Mouse (Mus musculus) limb, embryonic 10.5 days (tissue): ENCODE results near the gene Fut8. TPM values are rescaled to one million over a fixed set of nuclear protein-coding genes. Genes with fewer than 3 reads are reported as not detected.

Experiments
- DNase-seq: peaks from one replicate; pipeline ENCODE4 v3.0.0-alpha.2; 2017; ENCODE audit warnings: low spot score
- H3K27ac ChIP-seq: fragments of 300-500 bp; sonication (generic); 2 replicates; pipeline ENCODE4 v1.5.1; 2016; ENCODE audit warnings: mild to moderate bottlenecking
- H3K27me3 ChIP-seq: fragments of 300-500 bp; sonication (generic); 2 replicates; pipeline ENCODE4 v1.6.1; 2016; ENCODE audit warnings: low read depth, mild to moderate bottlenecking; ENCODE audit not compliant: poor library complexity, severe bottlenecking
- H3K36me3 ChIP-seq: fragments of 300-500 bp; sonication (generic); 2 replicates; pipeline ENCODE4 v1.6.1; 2016; ENCODE audit warnings: mild to moderate bottlenecking, moderate library complexity
- H3K4me1 ChIP-seq: fragments of 300-500 bp; sonication (generic); 2 replicates; pipeline ENCODE4 v1.6.1; 2016
- H3K4me3 ChIP-seq: fragments of 300-500 bp; sonication (generic); 2 replicates; pipeline ENCODE4 v1.5.1; 2016; ENCODE audit warnings: mild to moderate bottlenecking, moderate library complexity
- H3K9me3 ChIP-seq: fragments of 300-500 bp; sonication (generic); replicated peaks from 2 replicates; pipeline ENCODE4 v1.6.1; 2016; ENCODE audit warnings: mild to moderate bottlenecking
- WGBS: fragments of 180-500 bp; shearing (Covaris S2); methylation state at CpG from one replicate; pipeline ENCODE4 v1.1.7; 2016; 5-methylcytosine and 5-hydroxymethylcytosine counted together
- polyA plus RNA-seq: library from polyadenylated mRNA; unstranded; fragments of >200 nt; fragmentation: Nextera tagmentation; extraction: Ambion mirVana; gene quantifications from 2 replicates; pipeline ENCODE4 v1.2.1, GENCODE M21; 2016

The Fut8 gene
- polyA plus RNA-seq, 1 experiment from 2014 or later = 21.1 TPM

DNA sequence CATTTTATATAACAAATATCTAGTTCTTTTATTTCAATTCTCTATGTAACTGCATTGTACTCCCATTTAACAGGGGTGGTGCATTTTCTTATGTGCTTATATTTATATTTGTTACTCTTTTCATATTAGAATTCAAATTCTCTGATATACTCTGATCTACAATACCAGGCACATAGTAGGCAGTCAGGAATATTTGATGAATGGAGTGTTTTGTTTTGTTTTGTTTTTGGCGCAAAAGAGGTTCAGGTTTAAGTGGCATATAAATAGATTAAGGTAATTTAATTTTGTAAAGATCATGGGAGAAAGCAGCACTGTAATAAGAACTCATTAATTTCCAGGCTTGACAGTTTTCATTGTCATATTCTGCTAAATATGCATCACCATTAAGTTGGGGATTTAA lies 58.2 kb downstream of the Fut8 start:
- 95% methylated on average over 1 of the region's 1 CpGs for WGBS

DNA sequence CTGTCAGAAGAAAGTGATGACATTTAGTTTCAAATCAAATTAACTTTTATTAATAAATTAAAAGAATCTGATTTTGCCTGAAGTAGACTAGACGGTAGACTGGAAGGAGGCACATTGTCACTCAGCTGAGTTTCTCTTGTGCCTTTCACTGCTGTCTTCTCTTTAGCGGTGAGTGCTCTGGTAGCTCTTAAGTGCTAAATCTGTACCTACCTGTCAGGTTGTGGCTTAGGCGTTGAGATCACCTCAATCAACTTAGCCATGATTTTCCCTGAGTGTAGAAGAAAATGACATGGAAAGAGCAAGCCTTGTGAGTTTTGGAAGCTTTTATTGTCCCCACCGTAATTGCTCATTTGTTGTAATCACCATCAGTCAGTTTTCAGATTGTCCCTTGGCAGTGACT lies 59.2 kb downstream of the Fut8 start:
- H3K27me3 ChIP-seq = no peaks in the 10 kb centered on the region
- no peak for DNase-seq
- no peaks in the 10 kb centered on the region for H3K4me1 ChIP-seq
- H3K9me3 ChIP-seq = no peaks in the 10 kb centered on the region
- no peak overlapping the region for H3K4me3 ChIP-seq
- 81% methylated on average over 4 of the region's 4 CpGs for whole genome bisulfite sequencing
- H3K27ac ChIP-seq = no peak overlapping the region
- no peaks in the 10 kb centered on the region for H3K36me3 ChIP-seq

More for the DNA sequence above, 58.2 kb downstream of the Fut8 start:
- Histone ChIP-seq H3K27ac (no peak overlapping the region), H3K4me3 (no peak overlapping the region), H3K36me3 (no peaks in the 10 kb centered on the region), H3K4me1 (no peaks in the 10 kb centered on the region), H3K27me3 (no peaks in the 10 kb centered on the region), H3K9me3 (no peaks in the 10 kb centered on the region)
- DNase-seq = no peak

DNA sequence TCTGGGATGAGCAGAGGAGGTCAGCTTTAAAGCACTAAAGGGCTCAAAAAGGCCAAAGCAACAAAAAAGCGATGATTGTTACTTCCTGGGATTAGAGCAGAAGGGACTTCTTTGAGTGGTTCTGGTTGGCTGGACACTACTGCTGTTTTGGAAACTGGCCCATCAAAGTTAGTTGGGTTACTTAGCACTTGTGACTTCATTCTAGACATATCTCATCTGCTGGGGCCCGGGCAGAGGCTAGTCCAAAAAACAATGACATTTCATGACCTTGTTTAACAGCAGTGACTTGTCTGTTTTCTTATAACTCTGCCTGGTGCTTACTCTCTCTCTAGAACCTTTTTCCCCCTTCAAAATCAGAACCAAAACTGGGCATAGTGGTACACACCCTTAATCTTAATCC lies 59.9 kb downstream of the Fut8 start:
- no peak for DNase-seq
- WGBS = 79% methylated on average over 2 of the region's 2 CpGs
- no peaks in the 10 kb centered on the region for H3K9me3 ChIP-seq
- no peak overlapping the region for H3K27ac ChIP-seq
- no peaks in the 10 kb centered on the region for H3K4me1 ChIP-seq
- H3K4me3 ChIP-seq = no peak overlapping the region
- H3K27me3 ChIP-seq = no peaks in the 10 kb centered on the region
- no peaks in the 10 kb centered on the region for H3K36me3 ChIP-seq

DNA sequence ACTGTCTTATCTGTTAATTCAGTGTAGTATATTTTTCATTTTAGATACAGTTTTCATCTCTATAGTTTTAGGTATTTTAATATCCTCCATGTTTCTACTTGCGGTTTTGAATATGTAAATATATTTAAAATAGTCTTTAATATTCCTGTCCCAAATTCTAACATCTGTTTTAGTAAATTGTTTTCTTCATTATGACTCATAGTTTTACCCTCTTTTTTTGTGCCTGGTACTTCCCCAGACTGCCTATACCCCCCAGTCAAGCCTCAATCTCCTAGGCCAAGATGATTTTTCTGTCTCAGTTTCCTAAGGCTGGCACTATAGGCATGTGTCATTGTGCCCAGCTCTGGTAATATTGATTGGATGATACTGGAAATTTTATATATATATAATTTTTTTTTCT lies 64.1 kb downstream of the Fut8 start:
- Histone ChIP-seq H3K9me3 (no peaks in the 10 kb centered on the region), H3K27ac (no peak overlapping the region), H3K4me3 (no peak overlapping the region), H3K36me3 (no peaks in the 10 kb centered on the region), H3K27me3 (no peaks in the 10 kb centered on the region), H3K4me1 (peaks cover 6% of the 10 kb centered on the region; the same call in 1 of the 2 replicates)
- no peak for DNase-seq
- WGBS = 94% methylated on average over 1 of the region's 1 CpGs

DNA sequence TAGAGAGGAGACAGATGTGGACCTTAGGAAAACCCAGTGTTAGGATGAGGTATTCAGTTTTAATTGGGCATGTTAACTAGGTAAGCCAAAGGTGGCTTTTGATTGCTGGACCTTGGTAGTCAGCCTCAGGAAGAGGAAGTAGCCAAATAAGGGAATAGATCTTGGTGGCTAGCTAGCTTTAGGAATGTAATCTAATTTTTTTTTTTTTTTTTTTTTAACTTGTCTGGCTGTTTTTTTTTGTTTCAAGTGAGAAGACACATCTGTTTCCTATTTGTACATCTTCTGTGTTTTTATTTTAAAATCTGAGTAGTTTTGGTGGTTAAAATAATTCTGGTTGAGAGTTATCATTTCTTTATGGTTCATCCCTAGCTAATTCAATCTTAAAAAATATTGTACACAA lies 65.4 kb downstream of the Fut8 start:
- H3K27me3 ChIP-seq = no peaks in the 10 kb centered on the region
- H3K9me3 ChIP-seq = no peaks in the 10 kb centered on the region
- no peak for DNase-seq
- no peaks in the 10 kb centered on the region for H3K36me3 ChIP-seq
- H3K27ac ChIP-seq = no peak overlapping the region
- peaks cover 14% of the 10 kb centered on the region for H3K4me1 ChIP-seq
- H3K4me3 ChIP-seq = no peak overlapping the region

DNA sequence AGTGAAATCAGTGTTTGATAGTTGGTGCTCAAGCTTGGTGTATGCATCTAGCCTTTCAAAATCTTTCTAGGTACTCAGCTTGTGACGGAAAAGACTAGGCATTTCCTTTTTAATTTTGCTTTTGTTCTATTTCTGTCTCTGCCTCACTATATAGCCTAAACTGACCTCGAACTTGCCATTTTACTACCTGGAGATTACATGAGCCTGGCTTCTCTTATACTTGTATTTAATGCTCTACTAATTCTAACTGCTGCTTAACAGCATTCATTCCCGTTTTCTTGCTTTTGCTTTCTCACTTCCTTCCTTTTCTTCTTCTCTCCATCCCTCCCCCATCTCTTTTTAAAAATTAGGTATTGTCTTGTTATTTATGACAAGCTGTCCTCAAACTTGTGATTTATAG lies 67.6 kb downstream of the Fut8 start:
- Histone ChIP-seq H3K9me3 (no peaks in the 10 kb centered on the region), H3K36me3 (no peaks in the 10 kb centered on the region), H3K4me3 (no peak overlapping the region), H3K4me1 (peaks cover 14% of the 10 kb centered on the region), H3K27ac (no peak overlapping the region), H3K27me3 (no peaks in the 10 kb centered on the region)
- no peak for DNase-seq
- WGBS = 90% methylated on average over 3 of the region's 3 CpGs

DNA sequence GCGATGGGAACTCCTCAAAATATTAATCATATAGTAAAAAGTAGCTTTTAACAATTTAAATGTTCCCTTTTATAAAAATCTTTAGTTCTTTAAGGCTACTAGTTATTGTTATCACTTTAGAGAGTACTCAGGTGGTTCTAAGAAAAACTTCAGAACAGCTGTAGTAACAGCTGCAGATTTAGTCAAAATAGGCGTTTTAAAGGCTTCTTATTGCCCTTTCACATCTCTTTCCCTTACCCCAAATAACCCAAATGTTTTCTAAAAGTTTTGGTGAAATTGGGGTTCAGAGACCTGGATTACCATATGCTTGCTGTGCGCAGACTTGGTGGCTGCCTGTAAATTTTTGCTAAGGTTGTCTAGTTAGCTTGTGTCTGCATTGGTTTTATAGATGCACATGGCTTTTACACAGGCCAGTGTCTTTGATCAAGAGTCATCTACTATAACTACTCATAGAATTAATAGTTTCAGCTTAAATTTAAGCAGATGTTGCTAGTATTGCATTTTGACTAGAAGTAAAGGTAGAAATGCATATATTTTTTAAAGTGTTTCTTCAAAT lies 68.9 kb downstream of the Fut8 start:
- no peaks in the 10 kb centered on the region for H3K27me3 ChIP-seq
- 70% methylated on average over 3 of the region's 3 CpGs for WGBS
- no peak overlapping the region for H3K4me3 ChIP-seq
- H3K36me3 ChIP-seq = no peaks in the 10 kb centered on the region
- peaks cover 14% of the 10 kb centered on the region for H3K4me1 ChIP-seq
- H3K9me3 ChIP-seq = no peaks in the 10 kb centered on the region
- H3K27ac ChIP-seq = no peak overlapping the region
- no peak for DNase-seq

DNA sequence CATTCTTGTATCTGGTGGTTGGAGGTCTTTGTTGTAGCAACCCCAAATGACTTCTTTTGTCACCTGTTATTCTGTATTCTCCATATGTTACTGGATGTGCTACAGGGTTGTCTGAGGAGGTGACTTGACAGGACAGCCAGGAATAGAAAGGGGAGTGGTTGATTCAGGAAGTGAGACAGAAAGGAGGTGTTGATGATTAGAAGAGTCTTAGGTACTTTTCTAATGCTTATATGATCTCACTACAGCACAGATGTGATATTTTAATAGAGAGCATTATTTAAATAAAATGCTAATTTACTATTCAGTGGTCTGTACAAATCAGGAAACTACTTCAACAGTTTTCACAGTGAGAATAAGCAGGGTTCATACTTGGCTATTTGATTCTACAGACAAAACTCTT lies 71.6 kb downstream of the Fut8 start:
- H3K27me3 ChIP-seq = no peaks in the 10 kb centered on the region
- no peak for DNase-seq
- H3K27ac ChIP-seq = no peak overlapping the region
- H3K4me3 ChIP-seq = no peak overlapping the region
- H3K4me1 ChIP-seq = peaks cover 11% of the 10 kb centered on the region
- no peaks in the 10 kb centered on the region for H3K9me3 ChIP-seq
- H3K36me3 ChIP-seq = no peaks in the 10 kb centered on the region

DNA sequence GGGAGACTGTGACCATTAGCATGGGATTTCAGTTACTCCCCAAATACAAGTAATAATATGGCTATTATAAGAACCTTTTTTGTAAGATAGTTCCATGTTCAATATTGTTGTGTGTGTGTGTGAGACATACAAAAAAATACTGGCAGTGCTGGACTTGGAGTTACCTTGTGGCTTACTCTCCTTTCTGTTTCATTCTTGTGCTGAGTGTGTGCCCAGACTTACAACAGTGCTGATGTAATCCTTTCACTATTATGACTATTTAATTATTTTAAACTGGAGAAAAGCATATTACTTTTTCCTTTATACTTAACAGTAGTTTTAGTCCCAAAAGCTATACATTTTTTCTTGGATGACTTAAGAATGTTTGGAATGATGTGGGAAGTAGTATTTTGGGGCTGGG lies 75.6 kb downstream of the Fut8 start:
- no peak for DNase-seq
- no peaks in the 10 kb centered on the region for H3K4me1 ChIP-seq
- H3K27ac ChIP-seq = no peak overlapping the region
- H3K27me3 ChIP-seq = no peaks in the 10 kb centered on the region
- no peak overlapping the region for H3K4me3 ChIP-seq
- H3K9me3 ChIP-seq = no peaks in the 10 kb centered on the region
- H3K36me3 ChIP-seq = no peaks in the 10 kb centered on the region

DNA sequence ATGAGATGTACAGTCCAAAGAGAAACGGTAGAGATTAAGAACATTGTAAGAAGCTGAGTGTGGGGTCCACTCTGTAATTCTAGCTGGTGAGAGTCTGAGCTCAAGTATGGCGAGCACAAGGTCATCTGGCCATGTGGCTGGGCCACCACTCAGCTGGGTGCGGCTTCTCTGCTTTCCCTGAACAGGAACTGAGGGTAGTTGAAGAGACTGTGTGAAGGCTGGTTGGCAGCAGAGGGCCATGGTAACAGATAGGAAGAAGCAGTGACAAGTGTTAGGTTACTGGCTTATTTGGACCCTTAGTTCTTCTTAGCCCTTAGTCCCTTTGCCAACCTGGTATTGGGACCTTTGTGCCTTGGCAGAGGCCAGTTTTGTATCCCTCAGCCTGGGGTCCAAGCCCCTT lies 86.2 kb downstream of the Fut8 start:
- Histone ChIP-seq H3K27ac (no peak overlapping the region), H3K9me3 (no peaks in the 10 kb centered on the region), H3K4me3 (no peak overlapping the region), H3K36me3 (no peaks in the 10 kb centered on the region), H3K4me1 (peaks cover 3% of the 10 kb centered on the region; the same call in 1 of the 2 replicates), H3K27me3 (no peaks in the 10 kb centered on the region)
- 74% methylated on average over 3 of the region's 3 CpGs for WGBS
- no peak for DNase-seq

DNA sequence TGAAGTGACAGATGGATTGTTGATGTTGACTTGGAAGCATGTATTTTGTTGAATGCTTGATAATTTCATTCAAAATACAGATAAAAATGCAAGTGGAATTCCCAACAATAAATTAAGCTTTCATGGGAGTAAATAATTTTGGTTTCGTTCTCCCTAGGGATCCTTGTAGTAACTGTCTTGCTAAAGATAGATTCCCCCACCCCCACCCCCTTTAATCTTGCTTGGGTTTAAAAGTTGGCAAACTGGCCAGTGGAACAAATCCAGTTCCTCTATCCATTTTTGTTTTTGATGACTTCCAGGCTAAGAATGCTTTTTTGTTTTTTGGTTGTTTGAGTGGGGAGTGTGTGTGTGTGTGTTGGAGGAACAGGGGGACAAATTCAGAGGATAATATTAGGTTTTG lies 108.6 kb downstream of the Fut8 start:
- H3K36me3 ChIP-seq = no peaks in the 10 kb centered on the region
- WGBS = 93% methylated on average over 1 of the region's 1 CpGs
- no peak overlapping the region for H3K4me3 ChIP-seq
- H3K4me1 ChIP-seq = no peaks in the 10 kb centered on the region
- no peaks in the 10 kb centered on the region for H3K27me3 ChIP-seq
- DNase-seq = no peak
- no peaks in the 10 kb centered on the region for H3K9me3 ChIP-seq
- no peak overlapping the region for H3K27ac ChIP-seq

DNA sequence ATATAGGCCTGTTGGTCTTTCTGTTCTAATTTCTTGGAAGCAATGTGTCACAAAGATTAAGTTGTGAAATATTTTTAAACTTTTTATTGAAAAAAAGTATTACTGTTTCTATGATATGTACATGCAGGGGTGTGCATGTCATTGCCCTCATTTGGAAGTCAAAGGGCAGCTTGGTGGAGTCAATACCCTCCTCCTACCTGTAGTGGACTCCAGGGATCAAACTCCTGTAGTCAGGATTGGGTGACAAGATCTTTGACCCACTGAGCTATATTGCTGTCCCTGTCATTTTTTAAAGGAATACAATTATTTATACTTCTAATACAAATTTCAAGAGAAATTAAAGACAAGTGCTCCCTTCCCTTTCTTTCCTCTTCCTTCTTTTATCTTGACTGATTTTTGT lies 111.6 kb downstream of the Fut8 start:
- H3K27ac ChIP-seq = no peak overlapping the region

DNA sequence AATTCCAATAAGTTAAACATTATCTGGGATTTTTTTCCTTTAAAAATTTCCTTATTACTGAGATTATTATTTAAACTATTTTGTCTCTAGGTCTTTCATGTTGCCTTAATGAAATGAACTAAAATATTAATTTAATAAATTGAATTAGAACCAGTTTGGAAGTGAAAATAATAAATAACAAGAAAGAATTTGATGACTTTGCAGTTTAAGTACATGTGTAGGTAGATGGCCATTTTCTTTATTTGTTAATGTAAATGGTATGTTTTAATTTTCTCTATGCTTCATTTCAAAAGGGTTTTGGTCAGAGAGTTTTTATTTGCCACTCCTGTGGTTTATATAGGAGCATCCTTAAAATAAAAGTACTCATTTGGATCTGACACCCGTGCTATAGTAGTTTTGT lies 177.8 kb downstream of the Fut8 start:
- WGBS = 94% methylated on average over 1 of the region's 1 CpGs
- DNase-seq = no peak
- Histone ChIP-seq H3K27me3 (no peaks in the 10 kb centered on the region), H3K36me3 (0 out of 2 replicates have a peak, but pooled peaks cover 2% of the 10 kb centered on the region), H3K4me3 (no peak overlapping the region), H3K9me3 (no peaks in the 10 kb centered on the region), H3K27ac (no peak overlapping the region), H3K4me1 (no peaks in the 10 kb centered on the region)

More for the DNA sequence above, 111.6 kb downstream of the Fut8 start:
- Histone ChIP-seq H3K27me3 (no peaks in the 10 kb centered on the region), H3K4me3 (no peak overlapping the region), H3K4me1 (no peaks in the 10 kb centered on the region), H3K9me3 (no peaks in the 10 kb centered on the region), H3K36me3 (no peaks in the 10 kb centered on the region)
- DNase-seq = no peak

DNA sequence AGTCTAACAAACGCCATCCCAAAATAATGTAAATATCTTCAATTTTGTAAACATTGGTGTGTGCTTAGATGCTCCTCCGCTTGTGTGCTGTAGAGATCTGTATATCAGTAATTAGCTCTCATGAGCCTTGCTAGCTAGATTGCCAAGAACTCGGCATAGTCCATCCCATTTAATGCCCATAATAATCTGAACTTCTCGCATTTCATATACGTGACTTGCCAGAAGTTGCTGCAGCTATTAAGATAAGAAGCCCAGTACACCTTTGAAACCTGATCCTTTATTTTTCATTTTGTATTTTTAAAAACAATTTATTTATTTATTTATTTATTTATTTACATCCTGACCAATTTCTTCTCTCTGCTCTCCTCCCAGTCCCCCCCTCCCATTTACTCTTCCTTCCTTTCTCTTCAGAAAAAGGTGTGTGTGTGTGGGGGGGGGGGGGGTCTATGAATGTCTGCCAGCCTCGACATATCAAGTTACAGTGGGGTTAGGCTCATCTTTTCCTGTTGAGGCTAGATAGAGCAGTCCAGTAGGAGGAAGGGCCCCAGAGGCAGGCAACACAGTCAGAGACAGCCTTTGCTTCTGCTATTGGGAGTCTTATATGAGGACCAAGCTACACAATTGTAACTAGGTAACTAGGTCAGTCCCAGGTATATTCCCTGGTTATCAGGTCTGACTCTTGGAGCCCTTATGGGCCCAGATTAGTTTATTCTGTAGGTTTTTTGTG lies 183.9 kb downstream of the Fut8 start:
- no peaks in the 10 kb centered on the region for H3K27me3 ChIP-seq
- WGBS = 92% methylated on average over 6 of the region's 6 CpGs
- H3K9me3 ChIP-seq = no peaks in the 10 kb centered on the region
- no peak for DNase-seq
- no peaks in the 10 kb centered on the region for H3K4me1 ChIP-seq
- no peak overlapping the region for H3K4me3 ChIP-seq
- H3K36me3 ChIP-seq = no peaks in the 10 kb centered on the region
- no peak overlapping the region for H3K27ac ChIP-seq
